Mouse (Mus musculus) midbrain, embryonic 16.5 days (tissue): ENCODE measurements at regions not wholly inside any gene's neighbourhood (a gene's known extent, or its start where the extent isn't known, plus 50 kb on each side); places are given as distances from the start of the nearest gene placed in this dataset.

Experiments
- ATAC-seq: fragments of 200-750 bp; cut with Nextera tagmentation; 2 replicates; pipeline ENCODE4 v1.8.0; 2017; ENCODE audit warnings: moderate TSS enrichment
- H3K27ac ChIP-seq: fragments of 300-500 bp; sonication (generic); 2 replicates; pipeline ENCODE4 v1.5.1; 2014; ENCODE audit warnings: mild to moderate bottlenecking, low read length, mixed read lengths
- H3K27me3 ChIP-seq: fragments of 300-500 bp; sonication (generic); 2 replicates; pipeline ENCODE4 v1.6.1; 2014; ENCODE audit warnings: low read depth, low read length, mixed read lengths; ENCODE audit not compliant: control insufficient read depth, insufficient read depth
- H3K36me3 ChIP-seq: fragments of 300-500 bp; sonication (generic); 2 replicates; pipeline ENCODE4 v1.6.1; 2014; ENCODE audit warnings: mild to moderate bottlenecking, low read length, moderate library complexity, mixed read lengths; ENCODE audit not compliant: control insufficient read depth, insufficient read depth
- H3K4me1 ChIP-seq: fragments of 300-500 bp; sonication (generic); 2 replicates; pipeline ENCODE4 v1.6.1; 2014; ENCODE audit warnings: mild to moderate bottlenecking, low read length, mixed read lengths; ENCODE audit not compliant: control insufficient read depth, insufficient read depth
- H3K4me2 ChIP-seq: fragments of 300-500 bp; sonication (generic); 2 replicates; pipeline ENCODE4 v1.6.1; 2014; ENCODE audit warnings: mild to moderate bottlenecking, low read length, mixed read lengths
- H3K4me3 ChIP-seq: fragments of 300-500 bp; sonication (generic); 2 replicates; pipeline ENCODE4 v1.5.1; 2014; ENCODE audit warnings: low read depth, mild to moderate bottlenecking, low read length, moderate library complexity, mixed read lengths
- H3K9ac ChIP-seq: fragments of 300-500 bp; sonication (generic); 2 replicates; pipeline ENCODE4 v1.6.1; 2014; ENCODE audit warnings: low read depth, low read length, mixed read lengths
- H3K9me3 ChIP-seq: fragments of 300-500 bp; sonication (generic); replicated peaks from 2 replicates; pipeline ENCODE4 v1.6.1; 2014; ENCODE audit warnings: mild to moderate bottlenecking, low read length, mixed read lengths; ENCODE audit not compliant: control insufficient read depth, poor library complexity, severe bottlenecking
- WGBS: fragments of 180-500 bp; shearing (Covaris S2); extraction: QIAGEN DNeasy Blood & Tissue Kit; methylation state at CpG from one replicate; pipeline ENCODE4 v1.1.7; 2014; 5-methylcytosine and 5-hydroxymethylcytosine counted together

GRCm38 (mm10) chr16:91172510-91172909, 52.7 kb upstream of the Olig2 start:
- H3K4me2 ChIP-seq: no peak overlapping the region
- H3K36me3 ChIP-seq: no peaks in the 10 kb centered on the region
- no peak overlapping the region for H3K4me3 ChIP-seq
- WGBS: 30% methylated on average over 9 of the region's 9 CpGs
- no peak overlapping the region for H3K9ac ChIP-seq
- H3K9me3 ChIP-seq: no peaks in the 10 kb centered on the region
- no peak for ATAC-seq
- H3K4me1 ChIP-seq: peaks cover 17% of the 10 kb centered on the region
- peaks cover 34% of the 10 kb centered on the region for H3K27me3 ChIP-seq
- H3K27ac ChIP-seq: no peak overlapping the region

GRCm38 (mm10) chr16:91173241-91173640, 52.0 kb upstream of the Olig2 start:
- peak overlapping the region; percentile 33; the same call in 1 of the 2 replicates for H3K4me2 ChIP-seq
- no peak overlapping the region for H3K27ac ChIP-seq

GRCm38 (mm10) chr16:91173870-91174278, 51.4 kb upstream of the Olig2 start:
- ATAC-seq: peak; percentile 70; the same call in 1 of the 2 replicates

More at GRCm38 (mm10) chr16:91173241-91173640, 52.0 kb upstream of the Olig2 start:
- Histone ChIP-seq H3K4me3 (no peak overlapping the region), H3K27me3 (peaks cover 35% of the 10 kb centered on the region), H3K9me3 (no peaks in the 10 kb centered on the region), H3K9ac (no peak overlapping the region), H3K4me1 (peaks cover 17% of the 10 kb centered on the region), H3K36me3 (no peaks in the 10 kb centered on the region)
- 12% methylated on average over 15 of the region's 15 CpGs for WGBS
- no peak for ATAC-seq

GRCm38 (mm10) chr16:91174401-91174800, 50.9 kb upstream of the Olig2 start:
- 39% methylated on average over 4 of the region's 4 CpGs for WGBS
- Histone ChIP-seq H3K27me3 (peaks cover 33% of the 10 kb centered on the region), H3K4me3 (no peak overlapping the region), H3K9me3 (no peaks in the 10 kb centered on the region), H3K27ac (no peak overlapping the region), H3K4me1 (peaks cover 17% of the 10 kb centered on the region), H3K4me2 (no peak overlapping the region), H3K36me3 (no peaks in the 10 kb centered on the region), H3K9ac (no peak overlapping the region)
- ATAC-seq: no peak

More at GRCm38 (mm10) chr16:91173870-91174278, 51.4 kb upstream of the Olig2 start:
- Histone ChIP-seq H3K4me3 (no peak overlapping the region), H3K36me3 (no peaks in the 10 kb centered on the region), H3K9ac (no peak overlapping the region), H3K27me3 (peaks cover 34% of the 10 kb centered on the region), H3K9me3 (no peaks in the 10 kb centered on the region), H3K27ac (no peak overlapping the region), H3K4me2 (no peak overlapping the region), H3K4me1 (peaks cover 17% of the 10 kb centered on the region)
- WGBS: 19% methylated on average over 3 of the region's 3 CpGs
